Mouse (Mus musculus) cerebellum, postnatal 10 days (tissue): ENCODE measurements at regions not wholly inside any gene's neighbourhood (a gene's known extent, or its start where the extent isn't known, plus 50 kb on each side); places are given as distances from the start of the nearest gene placed in this dataset.

Experiments
- DNase-seq, 2 experiments: peaks; one replicate each; pipeline ENCODE4 v3.0.0; 2021; ENCODE audit warnings: mixed read lengths in 2 of 2

- DNase-seq = no peak
Observed at GRCm38 (mm10) chr13:102034484-102034883, 266.5 kb upstream of the Pik3r1 start.

- no peak for DNase-seq
Observed at GRCm38 (mm10) chr13:102036001-102036400, 268.0 kb upstream of the Pik3r1 start.

GRCm38 (mm10) chr13:102036819-102037624 lies 269.0 kb upstream of the Pik3r1 start:
- DNase-seq = no peak

GRCm38 (mm10) chr13:102060213-102060612 lies 292.2 kb upstream of the Pik3r1 start:
- no peak for DNase-seq

GRCm38 (mm10) chr13:102064590-102065273 lies 296.7 kb upstream of the Pik3r1 start:
- peak; percentile 24 to 36 for DNase-seq

GRCm38 (mm10) chr13:102065274-102065640 lies 297.2 kb upstream of the Pik3r1 start:
- no peak for DNase-seq

GRCm38 (mm10) chr13:102065796-102066195 lies 297.8 kb upstream of the Pik3r1 start:
- no peak for DNase-seq

- peak; percentile 6 to 20 for DNase-seq
Observed at GRCm38 (mm10) chr13:102070740-102071139, 302.7 kb upstream of the Pik3r1 start.

- no peak for DNase-seq
Observed at GRCm38 (mm10) chr13:102072366-102072765, 304.3 kb upstream of the Pik3r1 start.

- no peak for DNase-seq
Observed at GRCm38 (mm10) chr13:102087766-102088165, 319.7 kb upstream of the Pik3r1 start.

- DNase-seq = no peak
Observed at GRCm38 (mm10) chr13:102089551-102089950, 321.5 kb upstream of the Pik3r1 start.

GRCm38 (mm10) chr13:102094193-102094592 lies 326.2 kb upstream of the Pik3r1 start:
- DNase-seq = no peak

- peak; percentile 46 to 63 for DNase-seq
Observed at GRCm38 (mm10) chr13:102103161-102103560, 335.1 kb upstream of the Pik3r1 start.

- DNase-seq = no peak
Observed at GRCm38 (mm10) chr13:102106188-102106587, 338.2 kb upstream of the Pik3r1 start.

- no peak for DNase-seq
Observed at GRCm38 (mm10) chr13:102108204-102108603, 340.2 kb upstream of the Pik3r1 start.

GRCm38 (mm10) chr13:102108916-102109315 lies 340.9 kb upstream of the Pik3r1 start:
- no peak for DNase-seq

GRCm38 (mm10) chr13:102113941-102114340 lies 345.9 kb upstream of the Pik3r1 start:
- no peak for DNase-seq

GRCm38 (mm10) chr13:102122341-102122740 lies 354.3 kb upstream of the Pik3r1 start:
- DNase-seq = no peak

- DNase-seq = no peak
Observed at GRCm38 (mm10) chr13:102127933-102128430, 360.0 kb upstream of the Pik3r1 start.

GRCm38 (mm10) chr13:102131459-102131858 lies 363.4 kb upstream of the Pik3r1 start:
- DNase-seq = peak in 1 of 2 experiments; percentile 5

- peak; percentile 7 to 26 for DNase-seq
Observed at GRCm38 (mm10) chr13:102132154-102132553, 364.1 kb upstream of the Pik3r1 start.

- no peak for DNase-seq
Observed at GRCm38 (mm10) chr13:102132696-102133095, 364.7 kb upstream of the Pik3r1 start.

- no peak for DNase-seq
Observed at GRCm38 (mm10) chr13:102135210-102135609, 367.2 kb upstream of the Pik3r1 start.

- DNase-seq = no peak
Observed at GRCm38 (mm10) chr13:102142986-102143385, 375.0 kb upstream of the Pik3r1 start.
